Mouse (Mus musculus) testis, adult 2 months (tissue): ENCODE measurements around the gene Plac9a.
"Not testable (repeated sequence)": the region's sequence is repeated elsewhere in the genome, so short reads cannot be mapped to it uniquely, and the experiment has no call there.

Source experiments
- CTCF ChIP-seq: fragments of 200-500 bp; IDR thresholded peaks from 2 replicates; pipeline ENCODE4 v1.5.1; 2012; ENCODE audit warnings: low read depth, mild to moderate bottlenecking, inconsistent platforms, low read length, moderate library complexity; ENCODE audit not compliant: control insufficient read depth, insufficient read depth, insufficient replicate concordance
- POLR2A ChIP-seq: fragments of 200-500 bp; IDR thresholded peaks from 2 replicates; pipeline ENCODE4 v1.6.1; 2012; ENCODE audit warnings: low read depth, mild to moderate bottlenecking, inconsistent platforms, low read length, moderate library complexity; ENCODE audit not compliant: control insufficient read depth

DNA sequence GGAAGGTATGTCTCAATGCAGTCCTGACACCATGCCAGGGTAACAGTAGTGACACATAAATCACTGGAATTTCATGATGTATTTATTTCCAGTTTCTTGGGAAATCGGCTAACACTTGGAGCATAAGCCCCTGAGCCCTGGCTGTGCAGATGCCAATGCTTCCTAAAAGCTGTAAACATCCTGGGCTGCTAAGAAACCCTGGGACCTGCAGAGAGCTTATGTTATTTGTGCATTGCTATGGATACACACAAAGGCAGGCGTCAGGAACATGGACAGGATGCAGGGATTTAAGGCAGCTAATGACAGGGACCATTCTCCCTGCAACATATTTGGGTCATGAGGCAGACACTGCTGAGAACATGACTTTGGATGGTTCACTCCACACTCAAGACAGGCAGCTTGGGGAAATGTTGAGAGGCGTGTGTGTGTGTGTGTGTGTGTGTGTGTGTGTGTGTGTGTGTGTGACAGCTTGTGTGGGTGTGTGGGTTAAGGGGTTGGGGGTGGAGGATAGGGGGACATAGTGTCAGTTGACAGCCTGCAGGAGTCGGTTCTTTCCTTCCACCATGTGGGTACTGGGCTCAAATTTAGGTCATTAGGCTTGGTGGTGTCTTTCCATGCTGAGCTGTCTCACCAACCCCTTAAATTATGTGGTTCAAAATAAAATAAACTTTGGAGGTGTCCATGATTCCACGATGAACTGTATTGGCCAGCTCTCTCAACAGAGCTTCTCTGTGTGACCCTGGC is 15.7 kb upstream of the Plac9a start:
- not testable (repeated sequence) for TF ChIP-seq CTCF, POLR2A
